ENCODE assay signal across 8 mouse cellular contexts in genomic region chr14:19817949-19818348, GRCm38 (mm10). TPM values are rescaled to one million over a fixed set of nuclear protein-coding genes. Genes with fewer than 3 reads are reported as not detected.
DNase-seq lines count a peak whose midpoint lies in the region; ATAC-seq and TF ChIP-seq lines count a peak whose summit lies in the region.

No protein-coding gene starts in this region.

- H3K36me3 ChIP-seq in MEL (ENCODE audit: control insufficient read depth in 1 of 2, insufficient read depth in 2 of 2, low read length in 2 of 2): peaks cover 4 to 28% of the 10 kb centered on the region in 2 experiments
- H3K36me3 ChIP-seq in kidney, postnatal 0 days (ENCODE audit: insufficient read depth, low read length): peaks cover 45% of the 10 kb centered on the region
- H3K36me3 ChIP-seq in liver, embryonic 13.5 days: peaks cover 60% of the 10 kb centered on the region

- H3K9ac ChIP-seq in MEL (ENCODE audit: control insufficient read depth, low read depth, low read length, poor library complexity, severe bottlenecking): no peak overlapping the region
- no peak overlapping the region for H3K9ac ChIP-seq in kidney, postnatal 0 days (ENCODE audit: low read depth, low read length)
- no peak overlapping the region for H3K9ac ChIP-seq in liver, embryonic 13.5 days

- H3K27ac ChIP-seq in MEL (ENCODE audit: control insufficient read depth, low read depth, low read length): no peak overlapping the region
- H3K27ac ChIP-seq in kidney, postnatal 0 days: no peak overlapping the region
- H3K27ac ChIP-seq in liver, embryonic 13.5 days: no peak overlapping the region

- no peak overlapping the region for H3K4me2 ChIP-seq in kidney, postnatal 0 days (ENCODE audit: low read length)
- H3K4me2 ChIP-seq in liver, embryonic 13.5 days: no peak overlapping the region

- H3K9me3 ChIP-seq in MEL (replicated peaks; ENCODE audit: insufficient read depth, low read length): no peaks in the 10 kb centered on the region
- no peaks in the 10 kb centered on the region for H3K9me3 ChIP-seq in kidney, postnatal 0 days (replicated peaks; ENCODE audit: low read length)
- no peaks in the 10 kb centered on the region for H3K9me3 ChIP-seq in liver, embryonic 13.5 days (replicated peaks)

- H3K79me2 ChIP-seq in MEL (ENCODE audit: control insufficient read depth, insufficient read depth, low read length, poor library complexity): peaks cover 6% of the 10 kb centered on the region

- ATAC-seq in kidney, postnatal 0 days (replicated peaks; ENCODE audit: low FRiP score, low read depth): no peak
- ATAC-seq in liver, embryonic 13.5 days (ENCODE audit: low read depth): no peak
- peak; percentile 73 for ATAC-seq in neutrophil, adult 5-6 weeks (ENCODE audit: extremely low read depth, insufficient number of reproducible peaks, low FRiP score, poor library complexity, severe bottlenecking)

- H3K27me3 ChIP-seq in MEL (ENCODE audit: control insufficient read depth in 1 of 2, insufficient read depth in 2 of 2, low read length in 2 of 2): no peaks in the 10 kb centered on the region
- no peaks in the 10 kb centered on the region for H3K27me3 ChIP-seq in kidney, postnatal 0 days (ENCODE audit: insufficient read depth, low read length)
- no peaks in the 10 kb centered on the region for H3K27me3 ChIP-seq in liver, embryonic 13.5 days

- TF ChIP-seq RAD21 in MEL (IDR thresholded peaks at IDR 0.05; ENCODE audit: low read depth, low read length): peak; percentile 47

- 5% methylated on average over 1 of the region's 1 CpGs for WGBS in kidney, postnatal 0 days
- WGBS in liver, embryonic 13.5 days (ENCODE audit: insufficient replicate concordance): 2% methylated on average over 1 of the region's 1 CpGs

- peak; percentile 73 for DNase-seq in 3T3-L1 (ENCODE audit: low read depth, low spot score)
- peak; percentile 74 for DNase-seq in MEL (ENCODE audit: low read depth, low spot score)
- DNase-seq in cerebellum, adult 8-10 months: peak; percentile 36
- DNase-seq in frontal cortex, postnatal 25 days (ENCODE audit: low spot score in 2 of 2): peak; percentile 78 to 91
- peak; percentile 89 for DNase-seq in kidney, postnatal 0 days (ENCODE audit: low spot score)
- DNase-seq in liver, embryonic 13.5 days: peak; percentile 55
- peak; percentile 77 for DNase-seq in thymus, postnatal 0 days (ENCODE audit: low spot score)

- H3K4me3 ChIP-seq in MEL (ENCODE audit: control insufficient read depth in 1 of 2, insufficient read depth in 1 of 2, low read depth in 2 of 2, low read length in 2 of 2): no peak overlapping the region
- no peak overlapping the region for H3K4me3 ChIP-seq in kidney, postnatal 0 days (replicated peaks; ENCODE audit: low read depth, low read length)
- no peak overlapping the region for H3K4me3 ChIP-seq in liver, embryonic 13.5 days (replicated peaks)

- peaks cover 2 to 4% of the 10 kb centered on the region in 2 experiments; a peak in 3 of 4 replicates for H3K4me1 ChIP-seq in MEL (ENCODE audit: control insufficient read depth in 1 of 2, insufficient read depth in 2 of 2, low read length in 2 of 2)
- 0 out of 2 replicates have a peak, but pooled peaks cover 6% of the 10 kb centered on the region for H3K4me1 ChIP-seq in kidney, postnatal 0 days (replicated peaks; ENCODE audit: insufficient read depth, low read length)
- H3K4me1 ChIP-seq in liver, embryonic 13.5 days (replicated peaks): peaks cover 8% of the 10 kb centered on the region

- no peak for TF ChIP-seq POLR2A in MEL (IDR thresholded peaks at IDR 0.05; ENCODE audit: control insufficient read depth in 1 of 2, insufficient read depth in 1 of 2, low read depth in 1 of 2, low read length in 2 of 2, poor library complexity in 1 of 2)

- TF ChIP-seq CTCF in MEL (IDR thresholded peaks at IDR 0.05 in 2 of 3, conservative IDR thresholded peaks at IDR 0.05 in 1 of 3; ENCODE audit: control insufficient read depth in 1 of 3, insufficient read depth in 1 of 3, low read depth in 2 of 3, low read length in 3 of 3, poor library complexity in 1 of 3, severe bottlenecking in 1 of 3): peak; percentile 66 to 91 (median 69)
- peak; percentile 97 for TF ChIP-seq CTCF in kidney, postnatal 0 days (IDR thresholded peaks at IDR 0.05; ENCODE audit: low read depth)

- TF ChIP-seq EP300 in MEL (IDR thresholded peaks at IDR 0.05; ENCODE audit: low read depth in 1 of 2, low read length in 2 of 2): no peak

TF ChIP-seq in MEL, 35 proteins besides CTCF, POLR2A, EP300 and RAD21:
- TF ChIP-seq ZNF384 (IDR thresholded peaks at IDR 0.05; ENCODE audit: low read depth, low read length) (no peak), SMC3 (IDR thresholded peaks at IDR 0.05; ENCODE audit: low read depth, low read length) (peak; percentile 24), GABPA (IDR thresholded peaks at IDR 0.05; ENCODE audit: low read depth, low read length) (no peak), USF2 (IDR thresholded peaks at IDR 0.05; ENCODE audit: borderline replicate concordance in 1 of 2, insufficient read depth in 1 of 2, low read depth in 1 of 2, low read length in 2 of 2) (no peak), TCF12 (IDR thresholded peaks at IDR 0.05; ENCODE audit: low read depth, low read length) (no peak)

RNA-seq across cellular contexts. Expression of gene Rtraf, which starts 5.7 kb away (rescaled TPM):
- 90.4 and 93.9 TPM in 2 replicates for total RNA-seq in MEL (2012; rRNA removed)
- polyA plus RNA-seq in MEL (2012; ENCODE audit: insufficient read depth in 1 of 2, insufficient read length in 2 of 2, low read depth in 1 of 2, low replicate concordance in 2 of 2, missing spikeins in 1 of 2): 100 to 1,000 TPM in 1 of 2 experiments, not detected in 1; 117 TPM
- polyA plus RNA-seq in kidney, postnatal 0 days (2015; fragmentation: Nextera tagmentation; extraction: Ambion mirVana): 242 and 246 TPM in 2 replicates
- 113 and 121 TPM in 2 replicates for polyA plus RNA-seq in liver, embryonic 13.5 days (2015; fragmentation: Nextera tagmentation; extraction: Ambion mirVana)
- 56.4 and 58.2 TPM in 2 replicates for total RNA-seq in neutrophil, adult 5-6 weeks (2017)
- polyA plus RNA-seq in thymus, postnatal 0 days (2015; fragmentation: Nextera tagmentation; extraction: Ambion mirVana): 206 and 214 TPM in 2 replicates

Comparison
In these comparisons a context has a peak if more than half of its experiments do, and no peak if none do; other contexts are left out.
1. DNase-seq: peak in every context shown above with its lines; median percentile 89 in kidney, postnatal 0 days; 84 in frontal cortex, postnatal 25 days; 77 in thymus, postnatal 0 days; 74 in MEL; 73 in 3T3-L1; 55 in liver, embryonic 13.5 days; 36 in cerebellum, adult 8-10 months.